Mouse (Mus musculus): ENCODE measurements around the gene Rarb.

DNA sequence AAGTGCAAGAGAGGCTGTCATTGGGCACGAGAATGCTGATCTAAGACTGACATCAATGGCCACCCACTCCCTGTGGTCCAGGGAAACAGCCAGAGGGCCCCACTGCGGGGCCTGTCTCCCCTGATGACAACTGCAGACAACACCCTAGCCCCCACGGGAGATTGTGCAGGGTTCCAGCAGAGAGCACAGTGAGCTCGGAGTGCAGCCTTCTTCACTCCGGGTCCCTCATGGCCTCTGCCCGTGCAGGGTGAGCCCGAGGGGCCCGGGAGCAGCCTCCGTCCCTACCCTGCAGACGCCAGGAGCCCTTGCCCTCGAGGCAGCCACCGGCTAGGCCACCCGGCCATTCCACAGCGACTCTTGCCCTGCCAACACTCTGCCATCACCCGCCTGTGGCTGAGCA is 95.0 kb downstream of the Rarb start:
- TF ChIP-seq GATA1 (IDR thresholded peaks at IDR 0.05; ENCODE audit: borderline replicate concordance, low read length) = no peak
- TF ChIP-seq FLI1 (IDR thresholded peaks at IDR 0.05; ENCODE audit: low read length) = no peak
